Mouse (Mus musculus): Measurements from ENCODE around the gene Ssmem1. TPM values are rescaled to one million over a fixed set of nuclear protein-coding genes. Genes with fewer than 3 reads are reported as not detected.

Gene Ssmem1
- polyA plus RNA-seq, 1 experiment from 2014 or later, result not detected

GRCm38 (mm10) chr6:30554621-30555170 lies 45.0 kb downstream of the Ssmem1 start:
- Histone ChIP-seq H3K27me3 (ENCODE audit: control insufficient read depth, insufficient read depth, low read length) (no peaks in the 10 kb centered on the region), H3K27ac (ENCODE audit: low read length) (no peak overlapping the region), H3K9me3 (ENCODE audit: control insufficient read depth, low read depth, low read length) (no peaks in the 10 kb centered on the region), H3K9ac (replicated peaks; ENCODE audit: low read depth, low read length) (no peak overlapping the region), H3K4me1 (ENCODE audit: control insufficient read depth, insufficient read depth, low read length) (peaks cover under 1% of the 10 kb centered on the region; the same call in 1 of the 2 replicates), H3K36me3 (ENCODE audit: control insufficient read depth, insufficient read depth, low read length) (no peaks in the 10 kb centered on the region), H3K4me3 (ENCODE audit: low read depth, low read length) (no peak overlapping the region), H3K4me2 (replicated peaks; ENCODE audit: low read depth, low read length) (no peak overlapping the region)
- WGBS, result 89% methylated on average over 5 of the region's 5 CpGs
- no peak for ATAC-seq (ENCODE audit: insufficient number of reproducible peaks, insufficient read depth, low FRiP score, low read depth)

- H3K27me3 ChIP-seq (ENCODE audit: control insufficient read depth, insufficient read depth, low read length), result no peaks in the 10 kb centered on the region
- 14% methylated on average over 4 of the region's 9 CpGs for WGBS
Measured at GRCm38 (mm10) chr6:30556080-30556479, 46.4 kb downstream of the Ssmem1 start.

DNA sequence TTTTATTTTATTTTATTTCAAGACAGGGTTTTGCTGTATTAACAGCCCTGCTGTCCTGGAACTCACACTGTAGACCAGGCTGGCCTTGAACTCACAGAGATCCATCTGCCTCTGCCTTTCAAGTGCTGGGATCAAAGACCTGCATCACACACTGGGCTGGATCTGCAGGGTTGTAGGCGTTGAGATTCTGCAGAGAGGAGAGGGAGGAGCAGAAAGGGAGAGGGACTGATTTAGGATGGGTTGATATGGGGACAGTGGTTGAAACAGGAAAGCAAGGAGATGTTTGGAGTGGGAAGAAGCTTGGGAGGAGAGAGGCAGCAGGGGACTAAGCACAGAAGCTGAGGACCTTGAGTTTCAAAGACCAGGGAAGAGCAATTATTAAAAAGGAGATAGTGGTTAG lies 50.1 kb downstream of the Ssmem1 start:
- no peak for ATAC-seq (ENCODE audit: insufficient number of reproducible peaks, insufficient read depth, low FRiP score, low read depth)
- 50% methylated on average over 1 of the region's 1 CpGs for WGBS
- H3K9ac ChIP-seq (replicated peaks; ENCODE audit: low read depth, low read length), result no peak overlapping the region
- no peak overlapping the region for H3K27ac ChIP-seq (ENCODE audit: low read length)
- H3K4me1 ChIP-seq (ENCODE audit: control insufficient read depth, insufficient read depth, low read length), result no peaks in the 10 kb centered on the region
- H3K36me3 ChIP-seq (ENCODE audit: control insufficient read depth, insufficient read depth, low read length), result no peaks in the 10 kb centered on the region
- no peaks in the 10 kb centered on the region for H3K27me3 ChIP-seq (ENCODE audit: control insufficient read depth, insufficient read depth, low read length)
- H3K4me3 ChIP-seq (ENCODE audit: low read depth, low read length), result no peak overlapping the region
- H3K9me3 ChIP-seq (ENCODE audit: control insufficient read depth, low read depth, low read length), result no peaks in the 10 kb centered on the region
- no peak overlapping the region for H3K4me2 ChIP-seq (replicated peaks; ENCODE audit: low read depth, low read length)

More at GRCm38 (mm10) chr6:30556080-30556479, 46.4 kb downstream of the Ssmem1 start:
- ATAC-seq (ENCODE audit: insufficient number of reproducible peaks, insufficient read depth, low FRiP score, low read depth), result no peak
- Histone ChIP-seq H3K4me3 (ENCODE audit: low read depth, low read length) (no peak overlapping the region), H3K36me3 (ENCODE audit: control insufficient read depth, insufficient read depth, low read length) (no peaks in the 10 kb centered on the region), H3K9ac (replicated peaks; ENCODE audit: low read depth, low read length) (no peak overlapping the region), H3K4me2 (replicated peaks; ENCODE audit: low read depth, low read length) (no peak overlapping the region), H3K27ac (ENCODE audit: low read length) (no peak overlapping the region), H3K4me1 (ENCODE audit: control insufficient read depth, insufficient read depth, low read length) (no peaks in the 10 kb centered on the region), H3K9me3 (ENCODE audit: control insufficient read depth, low read depth, low read length) (no peaks in the 10 kb centered on the region)

- H3K9ac ChIP-seq (replicated peaks; ENCODE audit: low read depth, low read length), result no peak overlapping the region
- WGBS, result 73% methylated on average over 4 of the region's 4 CpGs
- no peak for ATAC-seq (ENCODE audit: insufficient number of reproducible peaks, insufficient read depth, low FRiP score, low read depth)
Measured at GRCm38 (mm10) chr6:30562132-30562531, 52.5 kb downstream of the Ssmem1 start.

GRCm38 (mm10) chr6:30563575-30563974 lies 53.9 kb downstream of the Ssmem1 start:
- WGBS, result 68% methylated on average over 6 of the region's 6 CpGs
- no peak overlapping the region for H3K4me2 ChIP-seq (replicated peaks; ENCODE audit: low read depth, low read length)
- H3K9ac ChIP-seq (replicated peaks; ENCODE audit: low read depth, low read length), result no peak overlapping the region
- ATAC-seq (ENCODE audit: insufficient number of reproducible peaks, insufficient read depth, low FRiP score, low read depth), result peak; percentile 49; the same call in 1 of the 2 replicates
- no peaks in the 10 kb centered on the region for H3K27me3 ChIP-seq (ENCODE audit: control insufficient read depth, insufficient read depth, low read length)
- H3K27ac ChIP-seq (ENCODE audit: low read length), result no peak overlapping the region
- H3K4me1 ChIP-seq (ENCODE audit: control insufficient read depth, insufficient read depth, low read length), result no peaks in the 10 kb centered on the region
- no peaks in the 10 kb centered on the region for H3K9me3 ChIP-seq (ENCODE audit: control insufficient read depth, low read depth, low read length)
- no peak overlapping the region for H3K4me3 ChIP-seq (ENCODE audit: low read depth, low read length)
- H3K36me3 ChIP-seq (ENCODE audit: control insufficient read depth, insufficient read depth, low read length), result no peaks in the 10 kb centered on the region

More at GRCm38 (mm10) chr6:30562132-30562531, 52.5 kb downstream of the Ssmem1 start:
- H3K36me3 ChIP-seq (ENCODE audit: control insufficient read depth, insufficient read depth, low read length), result no peaks in the 10 kb centered on the region
- H3K4me3 ChIP-seq (ENCODE audit: low read depth, low read length), result no peak overlapping the region
- no peak overlapping the region for H3K4me2 ChIP-seq (replicated peaks; ENCODE audit: low read depth, low read length)
- no peaks in the 10 kb centered on the region for H3K4me1 ChIP-seq (ENCODE audit: control insufficient read depth, insufficient read depth, low read length)
- H3K9me3 ChIP-seq (ENCODE audit: control insufficient read depth, low read depth, low read length), result no peaks in the 10 kb centered on the region
- no peak overlapping the region for H3K27ac ChIP-seq (ENCODE audit: low read length)
- H3K27me3 ChIP-seq (ENCODE audit: control insufficient read depth, insufficient read depth, low read length), result no peaks in the 10 kb centered on the region

DNA sequence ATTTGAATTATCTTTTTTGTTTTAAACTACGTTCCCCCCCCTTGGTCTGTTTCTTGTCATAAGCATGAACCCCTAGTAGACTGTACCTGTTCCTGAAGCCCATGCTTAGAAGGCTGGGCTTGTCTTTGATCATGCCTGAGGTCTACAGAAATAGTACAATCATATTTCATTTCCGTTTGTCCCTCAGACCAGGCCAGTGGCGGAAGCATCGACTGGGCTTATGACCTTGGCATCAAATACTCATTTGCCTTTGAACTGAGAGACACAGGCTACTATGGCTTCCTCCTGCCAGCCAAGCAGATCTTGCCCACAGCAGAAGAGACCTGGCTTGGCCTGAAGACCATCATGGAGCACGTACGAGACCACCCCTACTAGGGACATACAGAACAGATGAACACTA lies 54.4 kb downstream of the Ssmem1 start:
- 86% methylated on average over 6 of the region's 6 CpGs for WGBS

GRCm38 (mm10) chr6:30568069-30568468 lies 58.4 kb downstream of the Ssmem1 start, which contains the start of gene Cpa4:
Gene Cpa4 (plus strand): TSS chr6:30568369.
- no peak for ATAC-seq (ENCODE audit: insufficient number of reproducible peaks, insufficient read depth, low FRiP score, low read depth)
- H3K27ac ChIP-seq (ENCODE audit: low read length), result no peak within 1 kb of the TSS
- no peak within 1 kb of the TSS for H3K9ac ChIP-seq (replicated peaks; ENCODE audit: low read depth, low read length)
- H3K4me1 ChIP-seq (ENCODE audit: control insufficient read depth, insufficient read depth, low read length), result peaks cover 4% of the 10 kb centered on the region
- H3K27me3 ChIP-seq (ENCODE audit: control insufficient read depth, insufficient read depth, low read length), result no peaks in the 10 kb centered on the region
- H3K4me3 ChIP-seq (ENCODE audit: low read depth, low read length), result no peak within 1 kb of the TSS
- H3K4me2 ChIP-seq (replicated peaks; ENCODE audit: low read depth, low read length), result no peak within 1 kb of the TSS
- 71% methylated on average over 5 of the region's 5 CpGs for WGBS
- H3K9me3 ChIP-seq (ENCODE audit: control insufficient read depth, low read depth, low read length), result no peaks in the 10 kb centered on the region
- H3K36me3 ChIP-seq (ENCODE audit: control insufficient read depth, insufficient read depth, low read length), result no peaks in the 10 kb centered on the region

More for the DNA sequence above, 54.4 kb downstream of the Ssmem1 start:
- Histone ChIP-seq H3K4me1 (ENCODE audit: control insufficient read depth, insufficient read depth, low read length) (no peaks in the 10 kb centered on the region), H3K4me2 (replicated peaks; ENCODE audit: low read depth, low read length) (no peak overlapping the region), H3K27ac (ENCODE audit: low read length) (no peak overlapping the region), H3K9ac (replicated peaks; ENCODE audit: low read depth, low read length) (no peak overlapping the region), H3K27me3 (ENCODE audit: control insufficient read depth, insufficient read depth, low read length) (no peaks in the 10 kb centered on the region), H3K36me3 (ENCODE audit: control insufficient read depth, insufficient read depth, low read length) (no peaks in the 10 kb centered on the region), H3K9me3 (ENCODE audit: control insufficient read depth, low read depth, low read length) (no peaks in the 10 kb centered on the region), H3K4me3 (ENCODE audit: low read depth, low read length) (no peak overlapping the region)
- no peak for ATAC-seq (ENCODE audit: insufficient number of reproducible peaks, insufficient read depth, low FRiP score, low read depth)

GRCm38 (mm10) chr6:30569331-30569730 lies 59.7 kb downstream of the Ssmem1 start:
- 63% methylated on average over 10 of the region's 10 CpGs for WGBS
- Histone ChIP-seq H3K4me3 (ENCODE audit: low read depth, low read length) (no peak overlapping the region), H3K36me3 (ENCODE audit: control insufficient read depth, insufficient read depth, low read length) (no peaks in the 10 kb centered on the region)

More at GRCm38 (mm10) chr6:30569331-30569730, 59.7 kb downstream of the Ssmem1 start:
- Histone ChIP-seq H3K9me3 (ENCODE audit: control insufficient read depth, low read depth, low read length) (no peaks in the 10 kb centered on the region), H3K27me3 (ENCODE audit: control insufficient read depth, insufficient read depth, low read length) (no peaks in the 10 kb centered on the region), H3K9ac (replicated peaks; ENCODE audit: low read depth, low read length) (no peak overlapping the region), H3K4me2 (replicated peaks; ENCODE audit: low read depth, low read length) (no peak overlapping the region), H3K27ac (ENCODE audit: low read length) (no peak overlapping the region), H3K4me1 (ENCODE audit: control insufficient read depth, insufficient read depth, low read length) (peaks cover 6% of the 10 kb centered on the region)
- no peak for ATAC-seq (ENCODE audit: insufficient number of reproducible peaks, insufficient read depth, low FRiP score, low read depth)

All from stomach, embryonic 14.5 days (tissue).